Mouse (Mus musculus) mesoderm, embryonic 11.5 days (tissue): ENCODE data around the gene Slc8b1.
A peak's percentile ranks its signal among the peaks of the same experiment; 100 is the strongest.

Source experiments
- DNase-seq: peaks from one replicate; pipeline ENCODE4 v3.0.0-alpha.2; 2012; ENCODE audit warnings: low read depth, low spot score

The Slc8b1 gene

GRCm38 (mm10) chr5:120526311-120526710 is 15.3 kb downstream of the Slc8b1 start:
- no peak for DNase-seq

GRCm38 (mm10) chr5:120527296-120527964 is 16.5 kb downstream of the Slc8b1 start:
- no peak for DNase-seq

GRCm38 (mm10) chr5:120531631-120532030 is 20.7 kb downstream of the Slc8b1 start:
- DNase-seq = no peak

- peak; percentile 33 for DNase-seq
These were observed 23.2 kb downstream of the Slc8b1 start for GRCm38 (mm10) chr5:120534071-120534685.

- DNase-seq = no peak
These were observed 23.7 kb downstream of the Slc8b1 start for GRCm38 (mm10) chr5:120534686-120535075.

- no peak for DNase-seq
These were observed 25.1 kb downstream of the Slc8b1 start for GRCm38 (mm10) chr5:120536046-120536445.

GRCm38 (mm10) chr5:120536632-120537031 is 25.7 kb downstream of the Slc8b1 start:
- no peak for DNase-seq

- DNase-seq = no peak
These were observed 37.4 kb downstream of the Slc8b1 start for GRCm38 (mm10) chr5:120548236-120548850.

GRCm38 (mm10) chr5:120550137-120550536 is 39.2 kb downstream of the Slc8b1 start:
- no peak for DNase-seq

- DNase-seq = no peak
These were observed 39.7 kb downstream of the Slc8b1 start for GRCm38 (mm10) chr5:120550673-120551072.

- no peak for DNase-seq
These were observed 44.9 kb downstream of the Slc8b1 start for GRCm38 (mm10) chr5:120555871-120556270.

- no peak for DNase-seq
These were observed 47.1 kb downstream of the Slc8b1 start for GRCm38 (mm10) chr5:120558041-120558440.

GRCm38 (mm10) chr5:120558762-120559161 is 47.8 kb downstream of the Slc8b1 start:
- DNase-seq = no peak

GRCm38 (mm10) chr5:120560129-120560615 is 49.2 kb downstream of the Slc8b1 start:
- DNase-seq = no peak

- peak; percentile 78 for DNase-seq
These were observed 49.8 kb downstream of the Slc8b1 start for GRCm38 (mm10) chr5:120560616-120561311.

- peak; percentile 77 for DNase-seq
These were observed 52.3 kb downstream of the Slc8b1 start for GRCm38 (mm10) chr5:120562956-120563913.

- no peak for DNase-seq
These were observed 52.9 kb downstream of the Slc8b1 start for GRCm38 (mm10) chr5:120563914-120564311.

- no peak for DNase-seq
These were observed 54.4 kb downstream of the Slc8b1 start for GRCm38 (mm10) chr5:120565171-120565905.

- no peak for DNase-seq
These were observed 55.1 kb downstream of the Slc8b1 start for GRCm38 (mm10) chr5:120566101-120566500.

- DNase-seq = no peak
These were observed 55.8 kb downstream of the Slc8b1 start for GRCm38 (mm10) chr5:120566681-120567252.
